Mouse (Mus musculus) brain, embryonic 14.5 days (tissue): ENCODE data around the gene Taf15.

ENCODE experiments used
- CTCF ChIP-seq: fragments of 200-500 bp; IDR thresholded peaks from 2 replicates; pipeline ENCODE4 v1.5.1; 2012; ENCODE audit warnings: inconsistent platforms, mild to moderate bottlenecking, moderate library complexity, borderline replicate concordance; ENCODE audit not compliant: insufficient read depth, insufficient read length; ENCODE audit errors: extremely low read depth
- POLR2A ChIP-seq: fragments of 200-500 bp; IDR thresholded peaks from 2 replicates; pipeline ENCODE4 v1.6.1; 2012; ENCODE audit warnings: mild to moderate bottlenecking, inconsistent platforms, borderline replicate concordance; ENCODE audit not compliant: poor library complexity, insufficient read depth, insufficient read length, severe bottlenecking; ENCODE audit errors: extremely low read depth

GRCm38 (mm10) chr11:83473235-83474016, 540 bp downstream of the Taf15 start:
- TF ChIP-seq CTCF, result no peak
- TF ChIP-seq POLR2A, result no peak
